Mouse (Mus musculus): ENCODE measurements at regions not wholly inside any gene's neighbourhood (a gene's known extent, or its start where the extent isn't known, plus 50 kb on each side); places are given as distances from the start of the nearest gene placed in this dataset.

GRCm38 (mm10) chr11:90844925-90845319 lies 156.8 kb upstream of the Tom1l1 start:
- Histone ChIP-seq H3K4me1 (replicated peaks) (0 out of 2 replicates have a peak, but pooled peaks cover 8% of the 10 kb centered on the region), H3K36me3 (no peaks in the 10 kb centered on the region), H3K4me3 (no peak overlapping the region), H3K4me2 (no peak overlapping the region), H3K27me3 (replicated peaks) (no peaks in the 10 kb centered on the region), H3K9me3 (replicated peaks) (peaks cover 6% of the 10 kb centered on the region; the same call in 1 of the 2 replicates), H3K27ac (ENCODE audit: poor library complexity, severe bottlenecking) (no peak overlapping the region), H3K9ac (no peak overlapping the region)
- no peak; the same call in 1 of the 2 replicates for ATAC-seq (ENCODE audit: insufficient number of reproducible peaks, low FRiP score)
- 24% methylated on average over 6 of the region's 6 CpGs for whole genome bisulfite sequencing

GRCm38 (mm10) chr11:90844266-90844924 lies 156.2 kb upstream of the Tom1l1 start:
- Histone ChIP-seq H3K27me3 (replicated peaks) (no peaks in the 10 kb centered on the region), H3K4me2 (no peak overlapping the region), H3K9ac (no peak overlapping the region), H3K4me3 (no peak overlapping the region), H3K4me1 (replicated peaks) (0 out of 2 replicates have a peak, but pooled peaks cover 8% of the 10 kb centered on the region), H3K9me3 (replicated peaks) (peaks cover 6% of the 10 kb centered on the region; the same call in 1 of the 2 replicates), H3K36me3 (no peaks in the 10 kb centered on the region), H3K27ac (ENCODE audit: poor library complexity, severe bottlenecking) (no peak overlapping the region)
- 67% methylated on average over 15 of the region's 15 CpGs for WGBS
- no peak for ATAC-seq (ENCODE audit: insufficient number of reproducible peaks, low FRiP score)

GRCm38 (mm10) chr11:90838161-90838560 lies 150.0 kb upstream of the Tom1l1 start:
- WGBS = 78% methylated on average over 1 of the region's 1 CpGs
- no peaks in the 10 kb centered on the region for H3K4me1 ChIP-seq (replicated peaks)
- ATAC-seq (ENCODE audit: insufficient number of reproducible peaks, low FRiP score) = no peak

GRCm38 (mm10) chr11:90824761-90825160 lies 136.6 kb upstream of the Tom1l1 start:
- 75% methylated on average over 5 of the region's 5 CpGs for WGBS
- Histone ChIP-seq H3K27me3 (replicated peaks) (no peaks in the 10 kb centered on the region), H3K9ac (no peak overlapping the region), H3K36me3 (no peaks in the 10 kb centered on the region), H3K27ac (ENCODE audit: poor library complexity, severe bottlenecking) (no peak overlapping the region), H3K4me3 (no peak overlapping the region), H3K4me2 (no peak overlapping the region), H3K9me3 (replicated peaks) (no peaks in the 10 kb centered on the region), H3K4me1 (replicated peaks) (no peaks in the 10 kb centered on the region)
- ATAC-seq (ENCODE audit: insufficient number of reproducible peaks, low FRiP score) = no peak

More at GRCm38 (mm10) chr11:90838161-90838560, 150.0 kb upstream of the Tom1l1 start:
- Histone ChIP-seq H3K9me3 (replicated peaks) (peaks cover 5% of the 10 kb centered on the region; the same call in 1 of the 2 replicates), H3K27ac (ENCODE audit: poor library complexity, severe bottlenecking) (no peak overlapping the region), H3K9ac (no peak overlapping the region), H3K4me3 (no peak overlapping the region), H3K36me3 (no peaks in the 10 kb centered on the region), H3K27me3 (replicated peaks) (no peaks in the 10 kb centered on the region), H3K4me2 (no peak overlapping the region)

- Histone ChIP-seq H3K4me1 (replicated peaks) (no peaks in the 10 kb centered on the region), H3K36me3 (no peaks in the 10 kb centered on the region), H3K4me2 (no peak overlapping the region), H3K27me3 (replicated peaks) (no peaks in the 10 kb centered on the region), H3K27ac (ENCODE audit: poor library complexity, severe bottlenecking) (no peak overlapping the region), H3K4me3 (no peak overlapping the region), H3K9ac (no peak overlapping the region), H3K9me3 (replicated peaks) (no peaks in the 10 kb centered on the region)
- no peak for ATAC-seq (ENCODE audit: insufficient number of reproducible peaks, low FRiP score)
- 73% methylated on average over 2 of the region's 2 CpGs for WGBS
Measured at GRCm38 (mm10) chr11:90816727-90817126, 128.6 kb upstream of the Tom1l1 start.

- Histone ChIP-seq H3K9me3 (replicated peaks) (no peaks in the 10 kb centered on the region), H3K27me3 (replicated peaks) (no peaks in the 10 kb centered on the region), H3K36me3 (no peaks in the 10 kb centered on the region), H3K4me1 (replicated peaks) (no peaks in the 10 kb centered on the region), H3K4me3 (no peak overlapping the region), H3K4me2 (no peak overlapping the region), H3K27ac (ENCODE audit: poor library complexity, severe bottlenecking) (no peak overlapping the region), H3K9ac (no peak overlapping the region)
- 65% methylated on average over 5 of the region's 5 CpGs for WGBS
- ATAC-seq (ENCODE audit: insufficient number of reproducible peaks, low FRiP score) = no peak
Measured at GRCm38 (mm10) chr11:90814471-90814870, 126.3 kb upstream of the Tom1l1 start.

GRCm38 (mm10) chr11:90812971-90813370 lies 124.8 kb upstream of the Tom1l1 start:
- Histone ChIP-seq H3K4me2 (no peak overlapping the region), H3K27ac (ENCODE audit: poor library complexity, severe bottlenecking) (no peak overlapping the region), H3K27me3 (replicated peaks) (no peaks in the 10 kb centered on the region), H3K4me1 (replicated peaks) (no peaks in the 10 kb centered on the region), H3K36me3 (no peaks in the 10 kb centered on the region), H3K4me3 (no peak overlapping the region), H3K9me3 (replicated peaks) (no peaks in the 10 kb centered on the region), H3K9ac (no peak overlapping the region)
- WGBS = 78% methylated on average over 2 of the region's 2 CpGs
- no peak for ATAC-seq (ENCODE audit: insufficient number of reproducible peaks, low FRiP score)

- Histone ChIP-seq H3K27me3 (replicated peaks) (no peaks in the 10 kb centered on the region), H3K4me1 (replicated peaks) (no peaks in the 10 kb centered on the region), H3K9me3 (replicated peaks) (no peaks in the 10 kb centered on the region), H3K27ac (ENCODE audit: poor library complexity, severe bottlenecking) (no peak overlapping the region), H3K4me2 (no peak overlapping the region), H3K9ac (no peak overlapping the region), H3K4me3 (no peak overlapping the region), H3K36me3 (no peaks in the 10 kb centered on the region)
- no peak for ATAC-seq (ENCODE audit: insufficient number of reproducible peaks, low FRiP score)
- 80% methylated on average over 4 of the region's 4 CpGs for WGBS
Measured at GRCm38 (mm10) chr11:90812530-90812929, 124.4 kb upstream of the Tom1l1 start.

- Histone ChIP-seq H3K9ac (no peak overlapping the region), H3K27ac (ENCODE audit: poor library complexity, severe bottlenecking) (no peak overlapping the region), H3K27me3 (replicated peaks) (no peaks in the 10 kb centered on the region), H3K36me3 (no peaks in the 10 kb centered on the region), H3K4me1 (replicated peaks) (no peaks in the 10 kb centered on the region), H3K4me2 (no peak overlapping the region), H3K9me3 (replicated peaks) (no peaks in the 10 kb centered on the region), H3K4me3 (no peak overlapping the region)
- ATAC-seq (ENCODE audit: insufficient number of reproducible peaks, low FRiP score) = no peak
- WGBS = 74% methylated on average over 1 of the region's 1 CpGs
Measured at GRCm38 (mm10) chr11:90808443-90808842, 120.3 kb upstream of the Tom1l1 start.

GRCm38 (mm10) chr11:90807343-90807742 lies 119.2 kb upstream of the Tom1l1 start:
- WGBS = 83% methylated on average over 5 of the region's 5 CpGs
- H3K36me3 ChIP-seq = no peaks in the 10 kb centered on the region
- no peak overlapping the region for H3K27ac ChIP-seq (ENCODE audit: poor library complexity, severe bottlenecking)
- no peaks in the 10 kb centered on the region for H3K4me1 ChIP-seq (replicated peaks)
- no peaks in the 10 kb centered on the region for H3K27me3 ChIP-seq (replicated peaks)
- H3K4me3 ChIP-seq = no peak overlapping the region
- no peak for ATAC-seq (ENCODE audit: insufficient number of reproducible peaks, low FRiP score)
- H3K4me2 ChIP-seq = no peak overlapping the region
- no peaks in the 10 kb centered on the region for H3K9me3 ChIP-seq (replicated peaks)
- no peak overlapping the region for H3K9ac ChIP-seq

- no peaks in the 10 kb centered on the region for H3K4me1 ChIP-seq (replicated peaks)
- no peaks in the 10 kb centered on the region for H3K27me3 ChIP-seq (replicated peaks)
- no peak overlapping the region for H3K9ac ChIP-seq
- no peaks in the 10 kb centered on the region for H3K9me3 ChIP-seq (replicated peaks)
- no peak overlapping the region for H3K4me2 ChIP-seq
- H3K4me3 ChIP-seq = no peak overlapping the region
- 68% methylated on average over 7 of the region's 7 CpGs for WGBS
- no peak overlapping the region for H3K27ac ChIP-seq (ENCODE audit: poor library complexity, severe bottlenecking)
- ATAC-seq (ENCODE audit: insufficient number of reproducible peaks, low FRiP score) = no peak
- H3K36me3 ChIP-seq = no peaks in the 10 kb centered on the region
Measured at GRCm38 (mm10) chr11:90802569-90803363, 114.6 kb upstream of the Tom1l1 start.

Data from heart, embryonic 12.5 days (tissue).